Mouse (Mus musculus) liver, embryonic 14.5 days (tissue): ENCODE measurements around the gene Mga. TPM values are rescaled to one million over a fixed set of nuclear protein-coding genes. Genes with fewer than 3 reads are reported as not detected.

Experiments
- ATAC-seq: fragments of 200-750 bp; cut with Nextera tagmentation; 2 replicates; pipeline ENCODE4 v1.8.0; 2017; ENCODE audit warnings: moderate number of reproducible peaks, mild to moderate bottlenecking, moderate library complexity; ENCODE audit not compliant: insufficient read depth
- DNase-seq, 3 experiments: peaks; one replicate each; pipeline ENCODE4 v3.0.0-alpha.2; 2012 to 2013; ENCODE audit warnings: low read depth in 3 of 3, low spot score in 3 of 3
- H3K27ac ChIP-seq: fragments of 300-500 bp; sonication (generic); 2 replicates; pipeline ENCODE4 v1.5.1; 2014; ENCODE audit warnings: moderate library complexity, mild to moderate bottlenecking, control low read depth, inconsistent platforms
- H3K27me3 ChIP-seq: fragments of 300-500 bp; sonication (generic); 2 replicates; pipeline ENCODE4 v1.6.1; 2014; ENCODE audit warnings: mild to moderate bottlenecking, low read length, moderate library complexity; ENCODE audit not compliant: control insufficient read depth, insufficient read depth
- H3K36me3 ChIP-seq: fragments of 300-500 bp; sonication (generic); replicated peaks from 2 replicates; pipeline ENCODE4 v1.6.1; 2014; ENCODE audit warnings: low read depth; ENCODE audit not compliant: control insufficient read depth, insufficient read depth
- H3K4me1 ChIP-seq, 2 experiments: fragments of 200-500 bp in 1 of 2; fragments of 300-500 bp in 1 of 2; sonication (generic) in 1 of 2; replicated peaks; 2 replicates each; pipeline ENCODE4 v1.6.1; 2012 to 2014; ENCODE audit warnings: antibody characterized with exemption in 1 of 2, inconsistent platforms in 1 of 2, low read length in 1 of 2; ENCODE audit not compliant: control insufficient read depth in 2 of 2, insufficient read depth in 2 of 2
- H3K4me2 ChIP-seq: fragments of 300-500 bp; sonication (generic); 2 replicates; pipeline ENCODE4 v1.6.1; 2014; ENCODE audit warnings: low read depth, mild to moderate bottlenecking, control low read depth, moderate library complexity
- H3K4me3 ChIP-seq, 2 experiments: fragments of 200-500 bp in 1 of 2; fragments of 300-500 bp in 1 of 2; sonication (generic) in 1 of 2; 2 replicates each; pipeline ENCODE4 v1.5.1; 2012 to 2014; ENCODE audit warnings: low read depth in 2 of 2, low read length in 2 of 2, mild to moderate bottlenecking in 2 of 2, control low read depth in 1 of 2, inconsistent platforms in 1 of 2, moderate library complexity in 1 of 2; ENCODE audit not compliant: insufficient read depth in 1 of 2
- H3K9ac ChIP-seq: fragments of 300-500 bp; sonication (generic); replicated peaks from 2 replicates; pipeline ENCODE4 v1.6.1; 2014; ENCODE audit warnings: mild to moderate bottlenecking, control low read depth, moderate library complexity
- H3K9me3 ChIP-seq: fragments of 300-500 bp; sonication (generic); 2 replicates; pipeline ENCODE4 v1.6.1; 2016; ENCODE audit warnings: low read length, mixed read lengths; ENCODE audit not compliant: control insufficient read depth
- CTCF ChIP-seq: IDR thresholded peaks from 2 replicates; pipeline ENCODE4 v1.5.1; 2016; ENCODE audit warnings: antibody characterized with exemption, low read depth, control low read depth
- EP300 ChIP-seq: IDR thresholded peaks from 2 replicates; pipeline ENCODE4 v1.6.1; 2016; ENCODE audit warnings: antibody characterized with exemption, low read depth
- WGBS: fragments of 180-500 bp; shearing (Covaris S2); extraction: QIAGEN DNeasy Blood & Tissue Kit; methylation state at CpG from one replicate; pipeline ENCODE4 v1.1.7; 2014; ENCODE audit not compliant: insufficient replicate concordance; 5-methylcytosine and 5-hydroxymethylcytosine counted together
- polyA plus RNA-seq, 2 experiments: library from polyadenylated mRNA; depleted of rRNA in 1 of 2; stranded (reverse) in 1 of 2; unstranded in 1 of 2; fragments of >200 nt; fragmentation: Nextera tagmentation in 1 of 2; extraction: Ambion mirVana in 1 of 2; gene quantifications; 2 replicates each; pipeline versions ENCODE4 v1.2.1 to v1.2.3; 2012 to 2014

Gene Mga
- 4.2 and 4.6 TPM in 2 replicates for polyA plus RNA-seq (2012; rRNA removed)
- 6.0 and 6.6 TPM in 2 replicates for polyA plus RNA-seq (2014; fragmentation: Nextera tagmentation; extraction: Ambion mirVana)

DNA sequence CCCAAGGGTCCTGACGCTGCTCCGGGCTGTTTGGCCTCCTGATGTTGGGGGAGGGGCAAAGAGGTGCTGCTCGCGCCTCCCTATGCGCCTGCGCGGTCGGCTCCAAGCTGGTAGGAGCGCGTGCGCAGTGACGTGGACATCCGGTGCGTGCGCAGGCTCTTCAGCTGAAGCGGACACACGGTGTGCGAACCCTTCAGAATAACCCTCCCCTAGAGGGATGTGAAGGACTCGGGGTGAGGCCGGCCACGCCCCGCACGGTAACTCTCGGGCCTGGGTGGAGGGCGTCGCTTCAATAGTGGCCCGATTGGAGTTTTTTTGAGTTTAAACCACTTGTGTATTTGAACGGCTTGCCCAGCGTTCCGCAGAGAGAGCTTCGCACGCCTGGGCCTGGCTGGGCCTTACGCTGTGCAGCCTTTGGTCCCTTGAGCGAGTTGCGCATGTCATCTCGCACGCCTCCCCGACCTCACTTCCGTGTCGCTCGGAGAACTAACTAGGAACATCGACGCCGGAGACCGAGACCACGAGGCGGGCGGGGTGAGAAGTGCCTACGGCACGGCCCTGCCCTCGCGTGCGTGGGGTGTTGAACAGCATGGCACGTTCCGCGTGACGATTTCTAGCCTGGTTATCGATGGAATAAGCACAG is at the start of gene Mga:
Gene Mga (plus strand): TSS at position 139 of the 643 bp plus-strand sequence.
- peak; percentile 28; the same call in 1 of the 2 replicates for TF ChIP-seq CTCF
- TF ChIP-seq EP300: no peak
- Histone ChIP-seq H3K4me1 (peaks cover 3 to 10% of the 10 kb centered on the region in 2 experiments; a peak in 3 of 4 replicates), H3K4me2 (peak within 1 kb of the TSS; percentile 98), H3K9ac (peak within 1 kb of the TSS; percentile 49), H3K27ac (peak within 1 kb of the TSS; percentile 83), H3K4me3 (peak within 1 kb of the TSS; percentile 64 to 65), H3K9me3 (no peaks in the 10 kb centered on the region), H3K27me3 (no peaks in the 10 kb centered on the region), H3K36me3 (no peaks in the 10 kb centered on the region)
- WGBS: under 1% methylated on average over 58 of the region's 58 CpGs
- DNase-seq (peak; percentile 94 to 97 (median 95)), ATAC-seq (peak; percentile 97)

DNA sequence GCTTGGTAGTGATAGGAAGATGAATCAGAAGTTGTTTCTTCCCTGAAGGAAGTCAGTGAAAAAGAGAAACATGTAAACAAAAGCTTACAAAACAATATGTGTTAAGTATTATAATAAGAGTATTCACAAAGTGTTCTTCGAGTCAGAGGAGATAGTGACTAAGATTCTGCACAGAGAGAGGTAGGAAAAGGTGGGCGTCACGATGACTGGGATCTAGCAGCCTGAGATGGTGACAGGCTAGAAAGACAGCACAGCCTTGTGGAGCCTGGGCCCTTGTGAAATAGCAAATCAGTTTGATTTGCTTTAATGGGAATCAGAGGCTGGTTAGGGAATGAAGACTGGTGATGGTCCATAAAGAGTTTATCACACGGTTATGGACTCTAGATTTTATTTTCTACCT is 43.2 kb upstream of the Mga start:
- Histone ChIP-seq H3K9ac (no peak overlapping the region), H3K27me3 (no peaks in the 10 kb centered on the region), H3K27ac (no peak overlapping the region), H3K9me3 (no peaks in the 10 kb centered on the region), H3K36me3 (no peaks in the 10 kb centered on the region), H3K4me3 (no peak overlapping the region), H3K4me2 (no peak overlapping the region), H3K4me1 (no peaks in the 10 kb centered on the region)
- no peak for DNase-seq
- ATAC-seq: no peak
- TF ChIP-seq CTCF (no peak), EP300 (no peak)
- 64% methylated on average over 4 of the region's 4 CpGs for WGBS

DNA sequence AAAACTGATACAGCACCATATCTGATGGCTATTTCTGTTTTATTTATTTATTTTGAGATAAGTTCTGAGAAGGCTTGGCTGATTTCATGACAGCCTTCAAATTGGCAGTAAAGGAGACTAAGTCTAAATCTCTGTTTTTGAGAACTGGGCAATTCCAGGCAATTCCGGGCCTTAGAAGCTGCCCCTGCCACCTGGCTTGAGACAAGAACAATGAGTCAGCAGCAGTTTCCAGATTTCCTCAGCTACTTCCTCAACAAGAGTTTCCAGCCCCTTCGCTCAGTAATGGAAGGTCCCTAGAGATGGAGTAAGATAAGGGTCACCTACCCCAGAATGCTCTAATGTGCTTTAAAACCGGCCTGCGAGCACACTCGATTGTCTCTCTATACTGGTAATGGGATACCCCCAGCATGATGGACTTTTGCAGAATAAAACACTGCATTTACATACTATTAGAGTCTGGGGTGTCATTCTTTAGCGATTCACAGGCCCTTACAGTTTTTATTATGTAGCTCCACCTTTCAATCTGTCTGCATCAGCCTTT is 41.6 kb upstream of the Mga start:
- Histone ChIP-seq H3K27ac (no peak overlapping the region), H3K4me3 (no peak overlapping the region), H3K27me3 (no peaks in the 10 kb centered on the region), H3K4me2 (no peak overlapping the region), H3K36me3 (no peaks in the 10 kb centered on the region), H3K9me3 (no peaks in the 10 kb centered on the region), H3K9ac (no peak overlapping the region), H3K4me1 (no peaks in the 10 kb centered on the region)
- TF ChIP-seq EP300: no peak
- TF ChIP-seq CTCF: no peak
- ATAC-seq (no peak), DNase-seq (no peak)
- 47% methylated on average over 6 of the region's 6 CpGs for WGBS

DNA sequence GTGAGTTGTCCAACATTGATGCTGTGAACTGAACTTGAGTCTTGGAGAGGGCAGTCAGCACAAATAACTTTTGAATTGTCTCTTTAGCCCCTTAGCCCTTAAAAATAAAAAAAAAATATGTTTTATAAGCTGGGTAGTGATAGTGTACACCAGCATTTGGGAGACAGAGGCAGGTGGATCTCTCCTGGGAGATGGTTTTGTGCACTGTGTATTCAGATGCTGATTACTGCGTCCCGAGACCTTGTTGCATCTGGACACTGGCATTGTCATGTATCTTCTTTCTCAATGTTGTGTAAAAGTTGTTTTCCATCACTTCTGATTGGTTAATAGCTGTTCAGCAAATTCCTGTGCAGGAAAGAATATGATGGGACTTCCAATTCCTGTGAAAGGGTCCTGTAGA is 39.7 kb upstream of the Mga start:
- no peaks in the 10 kb centered on the region for H3K9me3 ChIP-seq
- no peak overlapping the region for H3K4me2 ChIP-seq
- no peaks in the 10 kb centered on the region for H3K36me3 ChIP-seq
- WGBS: 67% methylated on average over 2 of the region's 2 CpGs
- H3K4me3 ChIP-seq: no peak overlapping the region
- no peak overlapping the region for H3K27ac ChIP-seq
- ATAC-seq: no peak
- no peaks in the 10 kb centered on the region for H3K4me1 ChIP-seq
- no peak for DNase-seq
- TF ChIP-seq EP300 (no peak), CTCF (no peak)
- H3K27me3 ChIP-seq: no peaks in the 10 kb centered on the region
- no peak overlapping the region for H3K9ac ChIP-seq

DNA sequence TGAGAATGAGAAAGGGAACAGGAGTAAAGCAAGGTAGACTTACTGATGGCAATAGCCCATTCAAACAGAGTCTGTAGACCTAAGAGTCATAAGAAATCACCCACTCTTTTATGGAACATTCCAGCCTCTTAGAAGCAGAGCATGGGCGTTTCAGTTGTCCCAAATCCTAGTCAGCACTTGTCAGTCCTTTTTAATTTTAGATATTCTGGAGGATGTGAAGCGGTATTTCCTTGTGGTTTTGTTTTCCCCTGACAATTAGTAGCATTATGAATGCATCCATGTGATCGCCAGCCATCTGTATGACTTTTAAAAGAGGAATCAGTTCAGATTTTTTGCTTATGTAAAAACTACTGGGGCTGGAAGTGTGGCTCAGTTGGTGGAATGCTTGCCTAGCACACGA is 32.5 kb upstream of the Mga start:
- TF ChIP-seq CTCF (no peak), EP300 (no peak)
- Histone ChIP-seq H3K36me3 (no peaks in the 10 kb centered on the region), H3K27ac (no peak overlapping the region), H3K4me3 (no peak overlapping the region), H3K9ac (no peak overlapping the region), H3K4me1 (no peaks in the 10 kb centered on the region), H3K4me2 (no peak overlapping the region), H3K27me3 (no peaks in the 10 kb centered on the region; the same call in 1 of the 2 replicates), H3K9me3 (no peaks in the 10 kb centered on the region)
- no peak for DNase-seq
- WGBS: 51% methylated on average over 4 of the region's 4 CpGs
- ATAC-seq: no peak
